ENCODE assay signal across 8 mouse cellular contexts in genomic region chr17:34950514-34951455, GRCm38 (mm10). TPM values are rescaled to one million over a fixed set of nuclear protein-coding genes. Genes with fewer than 3 reads are reported as not detected.
A peak's percentile ranks its signal among the peaks of the same experiment; 100 is the strongest.
DNase-seq lines count a peak whose midpoint lies in the region; ATAC-seq and TF ChIP-seq lines count a peak whose summit lies in the region.

No protein-coding gene starts in this region.

- 0 out of 2 replicates have a peak overlapping the region, but pooled peaks have one; percentile 1 for H3K27ac ChIP-seq in heart, postnatal 0 days (ENCODE audit: low read depth)
- peak overlapping the region; percentile 51 for H3K27ac ChIP-seq in hindbrain, embryonic 16.5 days (ENCODE audit: low read depth, low read length)

- peaks cover 18% of the 10 kb centered on the region for H3K79me2 ChIP-seq in myocyte (ENCODE audit: control insufficient read depth, insufficient read depth)

- intact Hi-C loops in heart, postnatal 36 days (cut with DNase I): no loop called here

- ATAC-seq in heart, postnatal 0 days (ENCODE audit: insufficient read depth, low read depth): no peak
- ATAC-seq in hindbrain, embryonic 16.5 days: no peak

- H3K4me2 ChIP-seq in heart, postnatal 0 days (ENCODE audit: low read depth, low read length): peak overlapping the region; percentile 84
- peak overlapping the region; percentile 64 for H3K4me2 ChIP-seq in hindbrain, embryonic 16.5 days (ENCODE audit: low read length)
- peak overlapping the region; percentile 85 for H3K4me2 ChIP-seq in myocyte (ENCODE audit: low read depth)

- H3K4me3 ChIP-seq in heart, postnatal 0 days (ENCODE audit: low read depth, low read length): peak overlapping the region; percentile 74
- peak overlapping the region; percentile 78 for H3K4me3 ChIP-seq in hindbrain, embryonic 16.5 days (ENCODE audit: low read length)
- H3K4me3 ChIP-seq in myocyte: peak overlapping the region; percentile 99

- peaks cover 15% of the 10 kb centered on the region for H3K36me3 ChIP-seq in heart, postnatal 0 days (replicated peaks; ENCODE audit: control insufficient read depth, insufficient read depth, low read length)
- H3K36me3 ChIP-seq in hindbrain, embryonic 16.5 days (ENCODE audit: control insufficient read depth, insufficient read depth, low read length): peaks cover 6% of the 10 kb centered on the region
- H3K36me3 ChIP-seq in myocyte (ENCODE audit: control insufficient read depth, insufficient read depth): peaks cover 14% of the 10 kb centered on the region

- peak overlapping the region; percentile 48 for H3ac ChIP-seq in myocyte (ENCODE audit: control insufficient read depth, insufficient read length)

- H3K9ac ChIP-seq in heart, postnatal 0 days (replicated peaks; ENCODE audit: low read depth, low read length): peak overlapping the region; percentile 82
- H3K9ac ChIP-seq in hindbrain, embryonic 16.5 days (ENCODE audit: low read depth, low read length): peak overlapping the region; percentile 93

- no peaks in the 10 kb centered on the region for H3K9me3 ChIP-seq in heart, postnatal 0 days (replicated peaks; ENCODE audit: control insufficient read depth, low read length)
- no peaks in the 10 kb centered on the region for H3K9me3 ChIP-seq in hindbrain, embryonic 16.5 days (ENCODE audit: control insufficient read depth, low read length)

- no peak for TF ChIP-seq POLR2A in brain, embryonic 14.5 days (IDR thresholded peaks at IDR 0.05; ENCODE audit: borderline replicate concordance, extremely low read depth, insufficient read depth, insufficient read length, poor library complexity, severe bottlenecking)
- peak; percentile 6 for TF ChIP-seq POLR2A in myocyte (IDR thresholded peaks at IDR 0.05; ENCODE audit: insufficient read length, low read depth)

- 33% methylated on average over 10 of the region's 10 CpGs for WGBS in heart, postnatal 0 days
- WGBS in hindbrain, embryonic 16.5 days: 24% methylated on average over 10 of the region's 10 CpGs

- H3K27me3 ChIP-seq in heart, postnatal 0 days (ENCODE audit: control insufficient read depth, insufficient read depth, low read length): no peaks in the 10 kb centered on the region
- no peaks in the 10 kb centered on the region for H3K27me3 ChIP-seq in hindbrain, embryonic 16.5 days (replicated peaks; ENCODE audit: control insufficient read depth, insufficient read depth, low read length)
- H3K27me3 ChIP-seq in myocyte (ENCODE audit: control insufficient read depth, insufficient read depth, insufficient read length): no peaks in the 10 kb centered on the region

- no peak for TF ChIP-seq EP300 in heart, postnatal 0 days (IDR thresholded peaks at IDR 0.05; ENCODE audit: low read depth)

- no peak for DNase-seq in heart, postnatal 0 days (ENCODE audit: low spot score)
- no peak for DNase-seq in heart, postnatal 36 days
- DNase-seq in brain, embryonic 14.5 days (ENCODE audit: low read depth): peak; percentile 18
- DNase-seq in cerebellum, postnatal 25 days: no peak
- no peak for DNase-seq in ovary, postnatal 10 days (ENCODE audit: low spot score)
- DNase-seq in ovary, adult 18-20 months (ENCODE audit: low spot score): no peak

- H3K4me1 ChIP-seq in heart, postnatal 0 days (ENCODE audit: control insufficient read depth, insufficient read depth): no peaks in the 10 kb centered on the region; the same call in 1 of the 2 replicates
- peaks cover 11% of the 10 kb centered on the region for H3K4me1 ChIP-seq in hindbrain, embryonic 16.5 days (ENCODE audit: control insufficient read depth, insufficient read depth, low read depth, low read length)

- no peak for TF ChIP-seq CTCF in heart, postnatal 0 days (IDR thresholded peaks at IDR 0.05; ENCODE audit: low read depth)
- peak; percentile 19; the same call in 1 of the 2 replicates for TF ChIP-seq CTCF in brain, embryonic 14.5 days (IDR thresholded peaks at IDR 0.05; ENCODE audit: borderline replicate concordance, extremely low read depth, insufficient read depth, insufficient read length)

TF ChIP-seq in myocyte, 11 proteins besides CTCF, POLR2A, EP300 and RAD21:
- TF ChIP-seq MAX (IDR thresholded peaks at IDR 0.05; ENCODE audit: low read depth): no peak
- TF ChIP-seq POLR2AphosphoS2 (IDR thresholded peaks at IDR 0.05; ENCODE audit: insufficient read length, low read depth): peak; percentile 17

RNA-seq across cellular contexts. Expression of gene Hspa1b, which starts 8.3 kb away (rescaled TPM):
- 6.0 and 21.6 TPM in 2 replicates for total RNA-seq in heart, postnatal 0 days (2014; rRNA removed; ENCODE audit: low replicate concordance)
- polyA plus RNA-seq in heart, postnatal 0 days (2015; fragmentation: Nextera tagmentation; extraction: Ambion mirVana): 0.14 and 0.25 TPM in 2 replicates
- total RNA-seq in heart, postnatal 36 days (2021): 1 to 10 TPM; 2.8 to 4.5 TPM
- 6.3 and 7.1 TPM in 2 replicates for polyA plus RNA-seq in brain, embryonic 14.5 days (2012; rRNA removed)
- 0.45 and 0.74 TPM in 2 replicates for polyA plus RNA-seq in hindbrain, embryonic 16.5 days (2015; fragmentation: Nextera tagmentation; extraction: Ambion mirVana)
- polyA plus RNA-seq in myocyte (2012; fragmentation: generic; extraction: Trizol): 7.3 TPM

RNA-seq across cellular contexts. Expression of gene Gm20481, which starts 18.9 kb away (rescaled TPM):
- not detected in 2 replicates for total RNA-seq in heart, postnatal 0 days (2014; rRNA removed; ENCODE audit: low replicate concordance)
- polyA plus RNA-seq in heart, postnatal 0 days (2015; fragmentation: Nextera tagmentation; extraction: Ambion mirVana): not detected in 2 replicates
- not detected for total RNA-seq in heart, postnatal 36 days (2021)
- polyA plus RNA-seq in brain, embryonic 14.5 days (2012; rRNA removed): not detected in 2 replicates
- polyA plus RNA-seq in hindbrain, embryonic 16.5 days (2015; fragmentation: Nextera tagmentation; extraction: Ambion mirVana): not detected in 2 replicates
- polyA plus RNA-seq in myocyte (2012; fragmentation: generic; extraction: Trizol): not detected

RNA-seq across cellular contexts. Expression of gene Neu1, which starts 19.7 kb away (rescaled TPM):
- 30.1 and 79.2 TPM in 2 replicates for total RNA-seq in heart, postnatal 0 days (2014; rRNA removed; ENCODE audit: low replicate concordance)
- polyA plus RNA-seq in heart, postnatal 0 days (2015; fragmentation: Nextera tagmentation; extraction: Ambion mirVana): 18.6 and 19.5 TPM in 2 replicates
- total RNA-seq in heart, postnatal 36 days (2021): 10 to 100 TPM; 13.2 to 16.5 TPM
- 28.0 and 29.6 TPM in 2 replicates for polyA plus RNA-seq in brain, embryonic 14.5 days (2012; rRNA removed)
- 41.7 and 42.1 TPM in 2 replicates for polyA plus RNA-seq in hindbrain, embryonic 16.5 days (2015; fragmentation: Nextera tagmentation; extraction: Ambion mirVana)
- 30.1 TPM for polyA plus RNA-seq in myocyte (2012; fragmentation: generic; extraction: Trizol)

RNA-seq across cellular contexts. Expression of gene Hspa1a, which starts 21.2 kb away (rescaled TPM):
- 8.2 and 10.2 TPM in 2 replicates for total RNA-seq in heart, postnatal 0 days (2014; rRNA removed; ENCODE audit: low replicate concordance)
- 2.5 and 2.8 TPM in 2 replicates for polyA plus RNA-seq in heart, postnatal 0 days (2015; fragmentation: Nextera tagmentation; extraction: Ambion mirVana)
- total RNA-seq in heart, postnatal 36 days (2021): 1 to 10 TPM; 4.2 to 4.6 TPM
- polyA plus RNA-seq in brain, embryonic 14.5 days (2012; rRNA removed): 6.3 and 6.6 TPM in 2 replicates
- 15.3 and 18.1 TPM in 2 replicates for polyA plus RNA-seq in hindbrain, embryonic 16.5 days (2015; fragmentation: Nextera tagmentation; extraction: Ambion mirVana)
- 1.8 TPM for polyA plus RNA-seq in myocyte (2012; fragmentation: generic; extraction: Trizol)

RNA-seq across cellular contexts. Expression of gene Hspa1l, which starts 21.7 kb away (rescaled TPM):
- total RNA-seq in heart, postnatal 0 days (2014; rRNA removed; ENCODE audit: low replicate concordance): 3.3 and 5.1 TPM in 2 replicates
- polyA plus RNA-seq in heart, postnatal 0 days (2015; fragmentation: Nextera tagmentation; extraction: Ambion mirVana): 1.6 and 1.8 TPM in 2 replicates
- 1 to 10 TPM; 7.8 to 9.2 TPM for total RNA-seq in heart, postnatal 36 days (2021)
- 0.14 and 0.40 TPM in 2 replicates for polyA plus RNA-seq in brain, embryonic 14.5 days (2012; rRNA removed)
- 1.4 and 1.6 TPM in 2 replicates for polyA plus RNA-seq in hindbrain, embryonic 16.5 days (2015; fragmentation: Nextera tagmentation; extraction: Ambion mirVana)
- polyA plus RNA-seq in myocyte (2012; fragmentation: generic; extraction: Trizol): 1.3 TPM
